Mouse (Mus musculus) cortical plate, adult 2 months (tissue): ENCODE measurements around the gene Lsm14b.

ENCODE experiments used
- CTCF ChIP-seq: fragments of 200-500 bp; IDR thresholded peaks from 2 replicates; pipeline ENCODE4 v1.5.1; 2011; ENCODE audit warnings: mild to moderate bottlenecking, control low read depth, low read length; ENCODE audit not compliant: insufficient read depth; ENCODE audit errors: extremely low read depth
- POLR2A ChIP-seq: fragments of 200-500 bp; IDR thresholded peaks from 2 replicates; pipeline ENCODE4 v1.6.1; 2011; ENCODE audit warnings: mild to moderate bottlenecking, low read length, control low read depth; ENCODE audit not compliant: insufficient read depth; ENCODE audit errors: extremely low read depth

GRCm38 (mm10) chr2:180020919-180021318 lies 3.9 kb upstream of the Lsm14b start:
- TF ChIP-seq POLR2A: no peak
- no peak for TF ChIP-seq CTCF
